Mouse (Mus musculus): ENCODE results near the gene Nav1. TPM values are rescaled to one million over a fixed set of nuclear protein-coding genes. Genes with fewer than 3 reads are reported as not detected.

The Nav1 gene
- 12.2 TPM in 2 replicates for polyA plus RNA-seq (2015; fragmentation: Nextera tagmentation; extraction: Ambion mirVana)

GRCm38 (mm10) chr1:135607019-135607418 lies at the start of gene Nav1:
Gene Nav1 (minus strand): TSS chr1:135607295.

GRCm38 (mm10) chr1:135429901-135430668 lies 177.0 kb downstream of the Nav1 start, which contains the start of gene Ipo9:
Gene Ipo9 (minus strand): TSS chr1:135430499.

Small RNA genes within 50 kb of the gene (microRNA-seq; reads per million reads assigned to microRNA genes)
- gene Mir1231: 1.9 reads per million

Other genes starting within 250 kb of the Nav1 start
- 23.5 and 27.5 TPM in 2 replicates for gene Shisa4, start 232.1 kb downstream of the Nav1 start, polyA plus RNA-seq (2015; fragmentation: Nextera tagmentation; extraction: Ambion mirVana)
- 33.5 and 38.1 TPM in 2 replicates for gene Ipo9, start 176.8 kb downstream of the Nav1 start, polyA plus RNA-seq (2015; fragmentation: Nextera tagmentation; extraction: Ambion mirVana)
- 3,587 and 3,842 TPM in 2 replicates for gene Csrp1, start 112.8 kb upstream of the Nav1 start, polyA plus RNA-seq (2015; fragmentation: Nextera tagmentation; extraction: Ambion mirVana)
- 142 and 144 TPM in 2 replicates for gene Phlda3, start 158.8 kb upstream of the Nav1 start, polyA plus RNA-seq (2015; fragmentation: Nextera tagmentation; extraction: Ambion mirVana)
- gene Tnni1, start 172.1 kb upstream of the Nav1 start, polyA plus RNA-seq (2015; fragmentation: Nextera tagmentation; extraction: Ambion mirVana): 1.1 and 2.5 TPM in 2 replicates
- gene Lad1, start 211.3 kb upstream of the Nav1 start, polyA plus RNA-seq (2015; fragmentation: Nextera tagmentation; extraction: Ambion mirVana): 28.7 and 32.8 TPM in 2 replicates
- gene Tnnt2, start 229.1 kb upstream of the Nav1 start, polyA plus RNA-seq (2015; fragmentation: Nextera tagmentation; extraction: Ambion mirVana): 2,839 and 2,890 TPM in 2 replicates